Mouse (Mus musculus): ENCODE results near the gene Efnb2. TPM values are rescaled to one million over a fixed set of nuclear protein-coding genes. Genes with fewer than 3 reads are reported as not detected.

Efnb2 gene
- 19.5 and 21.6 TPM in 2 replicates for polyA plus RNA-seq (2012; rRNA removed)

DNA sequence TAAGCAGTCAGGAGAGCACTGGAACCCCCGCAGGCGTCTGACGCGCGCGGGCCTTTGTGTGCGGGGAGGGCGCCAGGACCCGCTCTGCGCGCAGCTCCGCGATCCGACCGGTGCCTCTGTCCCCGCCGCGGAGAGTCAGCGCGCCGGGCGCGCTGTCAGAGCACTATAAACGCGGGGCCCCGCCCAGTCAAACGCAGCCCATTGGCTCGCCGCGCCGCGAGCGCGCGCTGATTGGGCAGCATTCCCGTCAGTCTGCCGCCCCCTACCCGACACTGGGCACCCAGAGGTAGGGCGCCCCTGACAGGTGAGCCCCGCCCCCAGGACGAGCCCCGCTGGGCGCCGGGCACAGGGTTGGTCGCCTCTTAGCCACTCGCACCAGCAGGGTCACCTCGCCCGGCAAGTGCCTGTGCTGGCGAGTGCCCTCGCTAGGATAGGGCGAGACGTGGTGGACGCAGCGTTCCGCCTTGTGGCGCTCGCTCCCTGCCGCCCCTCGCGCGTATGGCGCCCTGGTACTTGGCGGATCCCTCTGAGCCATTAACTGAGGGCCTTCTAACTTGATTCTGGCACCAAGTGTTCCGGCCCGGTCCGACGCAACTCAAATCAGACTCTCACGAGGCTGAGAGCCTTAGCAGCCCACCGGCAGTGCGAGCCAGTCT, at the start of gene Efnb2:
Gene Efnb2, minus strand, starts transcription at position 140 of the 656 bp plus-strand sequence.

DNA sequence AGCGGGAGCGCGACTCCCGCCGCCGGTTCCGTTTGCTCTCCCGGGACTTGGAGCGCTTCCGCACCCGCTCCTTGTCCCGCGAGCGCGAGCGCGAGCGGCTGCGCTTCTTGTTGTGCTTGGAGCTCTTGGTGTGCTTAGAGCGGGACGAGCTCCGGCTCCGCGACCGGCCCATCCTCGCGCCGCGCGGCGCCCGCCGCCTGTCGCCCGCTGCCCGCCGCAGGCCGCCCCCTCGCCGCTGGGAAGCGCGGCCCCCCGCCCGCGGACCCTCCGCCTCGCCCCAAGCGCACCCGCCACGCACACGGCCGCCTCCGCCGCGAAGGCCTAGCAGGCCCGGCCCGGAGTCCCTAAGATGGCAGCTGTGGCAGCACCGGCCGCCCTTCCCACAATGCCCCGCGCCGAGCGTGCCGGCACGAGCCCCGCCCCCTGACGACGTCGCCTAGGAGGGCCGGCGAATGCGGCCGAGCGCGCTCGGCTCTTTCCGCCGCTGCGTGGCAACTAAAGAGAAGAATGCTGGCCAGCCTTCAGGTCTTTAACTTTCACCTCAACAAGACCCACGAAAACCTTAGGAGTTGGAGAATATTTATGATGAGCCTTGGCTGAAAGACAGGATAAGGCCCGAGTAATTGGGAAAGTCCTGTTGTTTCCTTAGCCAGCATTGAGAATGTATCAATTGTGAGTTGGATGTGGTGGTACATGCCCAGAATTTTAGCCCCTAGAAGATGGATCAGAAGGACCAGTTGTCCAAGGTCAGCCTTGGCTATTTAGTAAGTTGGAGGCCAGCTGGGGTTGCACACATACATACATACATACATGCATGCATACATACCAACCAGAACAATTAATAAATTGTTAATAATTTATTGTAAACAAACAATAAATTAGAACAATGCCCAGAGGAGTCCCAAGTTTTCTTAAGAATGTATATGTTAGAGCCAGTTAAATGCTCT, 29.4 kb upstream of the Efnb2 start, which contains the start of gene Arglu1:
Gene Arglu1, minus strand, starts transcription at position 376 of the 947 bp plus-strand sequence.

Other genes with a start within 250 kb of the Efnb2 start
- 8.1 and 8.7 TPM in 2 replicates for gene Arglu1, start 29.3 kb upstream of the Efnb2 start, polyA plus RNA-seq (2012; rRNA removed)